In genomic region chr7:49091371-49091770, GRCm38 (mm10) we compare ENCODE assay signal across 12 mouse cellular contexts.
"Had no signal": no experiment of that assay in that cellular context is flagged by ENCODE, and none has a peak within 500 bp of the region (broad histone marks: within the 10 kb centered on the region; RNA-seq: fewer than 3 reads in every experiment).

No protein-coding gene starts in this region.

- ATAC-seq: midbrain, embryonic 15.5 days had no signal

- H3K27ac ChIP-seq: kidney, embryonic 15.5 days; limb, embryonic 13.5 days; liver, embryonic 14.5 days; midbrain, embryonic 15.5 days; neural tube, embryonic 13.5 days; stomach, embryonic 15.5 days had no signal

- H3K9ac ChIP-seq: kidney, embryonic 15.5 days; limb, embryonic 13.5 days; liver, embryonic 14.5 days; midbrain, embryonic 15.5 days; neural tube, embryonic 13.5 days; stomach, embryonic 15.5 days had no signal

- H3K4me2 ChIP-seq: kidney, embryonic 15.5 days; limb, embryonic 13.5 days; midbrain, embryonic 15.5 days; neural tube, embryonic 13.5 days; stomach, embryonic 15.5 days had no signal

- H3K4me1 ChIP-seq: limb, embryonic 13.5 days; stomach, embryonic 15.5 days had no signal

- H3K36me3 ChIP-seq: kidney, embryonic 15.5 days; limb, embryonic 13.5 days; midbrain, embryonic 15.5 days; neural tube, embryonic 13.5 days; stomach, embryonic 15.5 days had no signal

- H3K27me3 ChIP-seq: midbrain, embryonic 15.5 days; neural tube, embryonic 13.5 days; stomach, embryonic 15.5 days had no signal

- H3K4me3 ChIP-seq: kidney, embryonic 15.5 days; limb, embryonic 13.5 days; midbrain, embryonic 15.5 days; neural tube, embryonic 13.5 days; stomach, embryonic 15.5 days had no signal

- H3K9me3 ChIP-seq: kidney, embryonic 15.5 days; limb, embryonic 13.5 days; midbrain, embryonic 15.5 days; neural tube, embryonic 13.5 days; stomach, embryonic 15.5 days had no signal

- DNase-seq: kidney, postnatal 14 days; left cerebral cortex, postnatal 4 days; lung, adult 18-20 months; right cerebral cortex, postnatal 4 days; thymus, adult 2 months; thymus, postnatal 25 days had no signal
